Mouse (Mus musculus): ENCODE results near the gene Sphk2. TPM values are rescaled to one million over a fixed set of nuclear protein-coding genes. Genes with fewer than 3 reads are reported as not detected.

Sphk2 gene
- polyA plus RNA-seq (2012; rRNA removed) = 62.1 and 73.9 TPM in 2 replicates

DNA sequence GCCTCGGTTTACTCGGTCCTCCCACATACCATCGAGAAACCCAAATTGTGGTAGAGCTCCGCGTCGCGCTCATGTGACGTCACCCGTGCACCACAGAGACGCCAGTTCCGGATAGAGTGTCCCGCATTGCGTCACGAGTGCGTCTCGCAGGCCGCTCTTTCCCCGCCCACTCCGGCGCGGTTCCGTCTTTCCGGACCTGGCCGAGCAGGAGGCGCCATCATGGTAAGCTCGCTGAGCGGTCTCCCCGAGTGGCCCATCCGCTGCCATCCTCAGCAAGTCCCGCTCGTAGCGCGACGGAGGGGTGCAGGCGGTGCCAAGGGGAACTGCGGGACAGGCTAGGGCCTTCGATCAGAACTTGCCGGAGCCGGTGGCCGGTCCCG is at the start of gene Sphk2:
Gene Sphk2, minus strand, starts transcription at position 85 of the 380 bp plus-strand sequence.

DNA sequence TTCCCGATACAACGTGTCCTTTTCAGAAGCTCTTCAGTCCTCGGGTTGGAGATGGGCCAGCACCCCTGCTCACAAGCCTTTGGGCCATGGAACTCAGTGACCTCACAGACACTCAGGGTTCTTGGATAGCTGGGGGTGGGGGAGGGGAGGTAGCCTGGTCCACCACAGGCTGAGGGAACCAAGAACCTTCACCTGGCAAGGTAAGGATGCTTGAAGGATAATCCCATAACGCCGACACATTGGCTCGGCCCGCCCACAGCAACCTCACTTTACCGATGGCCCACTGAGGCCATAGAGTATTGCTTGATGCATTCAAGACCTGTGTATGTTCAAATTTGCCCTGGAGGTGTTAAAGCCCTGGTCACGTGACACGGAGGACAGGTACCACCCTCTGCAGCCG is 7.9 kb upstream of the Sphk2 start, which contains the start of gene Spaca4:
Gene Spaca4, minus strand, starts transcription at position 101 of the 400 bp plus-strand sequence.

DNA sequence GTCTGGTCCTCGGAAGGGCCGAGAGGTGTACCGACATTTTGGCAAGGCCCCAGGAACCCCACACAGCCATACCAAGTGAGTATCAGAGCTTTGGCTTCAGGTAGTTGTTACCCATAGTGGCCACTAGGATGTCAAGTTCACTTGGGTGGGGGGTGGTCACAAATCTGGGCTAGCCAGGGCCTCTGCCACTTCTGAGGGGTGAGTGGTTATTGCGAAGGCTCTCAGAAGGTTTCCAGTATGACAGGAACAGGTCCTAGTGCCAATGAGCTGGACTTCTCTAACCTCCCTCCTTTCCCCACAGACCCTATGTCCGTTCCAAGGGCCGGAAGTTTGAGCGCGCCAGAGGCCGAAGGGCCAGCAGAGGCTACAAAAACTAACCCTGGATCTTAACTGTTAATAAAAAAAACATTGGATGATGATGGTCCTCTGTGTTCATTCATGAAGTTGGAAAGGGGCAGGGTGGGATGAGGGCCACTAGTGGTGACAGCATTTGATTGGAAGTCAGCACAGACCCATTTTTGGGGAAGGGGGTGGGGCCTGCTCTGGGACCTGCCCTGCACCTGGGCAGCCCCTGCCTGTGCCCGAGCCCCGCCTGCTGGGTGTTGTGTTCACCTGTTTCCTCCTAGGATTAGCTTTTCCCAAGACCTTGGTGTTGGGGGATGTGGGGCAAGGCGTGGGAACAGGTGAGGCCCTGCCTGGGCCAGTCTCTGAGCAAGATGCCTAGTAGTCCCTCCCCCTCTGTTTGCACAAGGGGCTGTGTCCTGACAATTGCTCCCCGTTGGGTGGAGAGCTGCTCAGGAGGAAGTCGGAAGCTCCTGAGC is 2.8 kb upstream of the Sphk2 start, which contains the start of gene Fam83e:
Gene Fam83e, plus strand, starts transcription at position 800 of the 821 bp plus-strand sequence.

DNA sequence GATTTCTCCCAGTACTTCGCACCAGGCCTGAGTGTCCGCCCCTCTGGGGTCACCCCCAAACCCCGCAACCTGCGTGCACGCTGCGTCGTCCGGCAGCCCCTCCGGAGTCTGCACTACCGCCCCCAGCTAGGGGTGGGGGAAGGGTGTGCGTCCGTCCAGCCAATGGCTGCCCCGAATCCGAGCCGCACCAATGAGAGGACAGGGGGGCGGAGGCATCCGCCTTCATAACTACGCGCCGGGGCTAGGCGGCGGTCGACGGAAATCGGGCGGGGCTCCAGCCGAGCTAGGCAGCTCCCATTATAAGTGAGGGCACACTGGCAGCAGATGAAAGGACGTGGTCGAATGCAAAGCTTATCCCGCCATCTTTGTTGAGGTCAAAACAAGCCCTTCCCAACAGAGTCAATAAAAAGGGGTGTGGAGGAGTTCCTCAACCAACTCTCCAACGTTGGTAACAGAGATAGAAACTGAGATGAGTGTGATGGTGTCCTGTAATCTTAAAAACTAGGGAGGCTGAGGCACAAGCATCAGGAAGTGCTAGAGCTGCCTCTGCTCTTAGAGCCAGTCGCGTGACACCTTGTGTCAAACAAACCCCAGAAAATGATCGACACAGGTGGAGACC is 2.6 kb downstream of the Sphk2 start, which contains the start of gene Rpl18:
Gene Rpl18, plus strand, starts transcription at position 368 of the 619 bp plus-strand sequence.

DNA sequence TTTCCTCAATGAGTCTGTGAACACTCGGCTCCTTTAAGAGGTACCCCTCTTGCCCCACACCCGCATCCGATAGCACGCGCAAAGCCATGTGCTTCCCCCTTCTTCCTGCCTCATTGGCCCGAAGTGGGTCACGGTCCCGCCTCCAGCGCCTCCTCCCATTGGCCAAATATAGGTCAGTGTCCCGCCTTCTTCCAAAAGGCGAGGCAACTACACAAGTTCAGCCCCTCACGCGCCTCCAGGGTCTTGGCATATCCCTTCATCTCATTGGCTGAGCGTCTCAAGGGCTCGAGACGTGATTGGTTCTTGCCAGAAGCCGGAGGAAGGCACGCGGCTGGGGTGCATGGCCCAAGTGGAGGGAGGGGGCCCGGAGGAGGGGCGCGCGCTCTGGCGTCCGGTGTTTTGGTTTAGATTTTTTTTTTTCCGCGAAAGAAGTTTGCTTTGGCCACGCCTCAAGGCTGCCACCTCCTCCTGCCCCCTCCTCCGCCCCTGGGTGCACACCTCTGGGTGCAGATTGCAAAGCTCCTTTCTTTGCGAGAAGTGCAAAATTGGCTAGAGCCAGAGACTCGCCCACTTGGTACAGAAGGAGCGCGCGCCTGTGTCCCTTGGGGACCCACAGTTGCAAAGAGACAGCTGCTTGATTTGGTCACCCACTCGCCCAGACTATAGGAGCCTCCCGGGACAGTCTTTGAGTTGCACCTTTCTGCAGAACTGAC is 12.9 kb downstream of the Sphk2 start, which contains the start of gene Dbp:
Gene Dbp, plus strand, starts transcription at position 359 of the 713 bp plus-strand sequence.

DNA sequence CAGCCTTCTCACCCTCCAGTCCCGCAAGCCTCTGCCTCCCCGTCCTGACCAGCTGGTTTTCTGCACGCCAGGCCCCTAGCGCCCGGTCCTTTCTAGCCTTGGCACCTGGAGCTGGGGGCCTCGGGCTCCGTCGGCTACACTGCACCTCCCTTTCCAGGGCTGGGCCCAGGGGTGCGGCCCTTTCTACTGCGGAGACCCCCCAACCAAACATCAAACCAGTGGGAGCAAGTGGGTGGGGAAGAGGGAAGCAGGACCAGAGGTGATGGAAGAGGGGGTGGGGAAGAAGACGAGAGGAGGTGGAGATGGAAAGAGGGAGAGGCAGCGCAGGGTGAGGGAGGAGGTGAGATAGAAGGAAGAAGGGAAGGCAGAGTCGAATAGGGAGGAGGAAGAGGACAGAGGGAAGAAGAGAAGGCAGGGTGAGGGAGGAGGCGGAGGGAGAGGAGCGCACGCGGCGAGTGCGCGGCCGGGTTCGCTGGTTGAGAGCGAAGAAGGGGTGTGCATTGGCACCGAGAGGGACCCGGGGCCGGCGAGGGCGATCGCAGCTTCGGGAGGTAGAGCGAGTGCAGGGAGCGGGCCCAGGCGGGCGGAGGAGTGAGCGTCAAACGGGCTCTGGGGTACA is 18.2 kb downstream of the Sphk2 start, which contains the start of gene Car11:
Gene Car11, plus strand, starts transcription at position 321 of the 619 bp plus-strand sequence.

DNA sequence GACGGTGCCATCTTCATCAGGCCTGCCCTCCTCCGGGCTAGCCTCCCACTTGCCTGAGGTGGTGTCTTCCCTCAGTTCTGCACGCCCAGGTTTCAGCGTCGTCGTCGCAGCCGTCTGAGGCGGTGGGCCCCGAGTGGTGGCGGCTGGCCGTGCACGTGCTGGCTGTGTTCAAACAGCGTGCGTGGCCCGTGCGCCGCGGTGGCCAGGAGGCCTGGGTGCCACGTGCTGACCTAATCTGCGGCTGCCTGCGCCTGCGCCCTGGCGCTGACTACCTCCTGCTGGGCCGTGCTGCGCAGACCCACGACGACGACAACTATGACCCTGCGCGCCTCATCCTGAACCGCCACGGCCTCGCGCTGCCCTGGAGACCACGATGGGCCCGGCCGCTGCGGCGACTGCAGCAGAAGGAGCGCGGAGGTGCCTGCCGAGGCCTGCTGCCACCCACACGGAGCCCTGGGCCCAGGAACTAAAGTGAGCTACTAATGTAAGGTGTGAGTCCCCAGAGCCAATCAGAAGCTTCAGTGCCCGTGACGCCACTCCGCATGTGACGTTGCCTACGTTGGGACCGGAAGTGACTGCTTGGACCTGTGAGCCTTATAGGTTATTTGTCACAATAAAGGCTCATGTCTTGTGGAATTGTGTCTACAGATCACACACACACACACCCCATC is 23.7 kb downstream of the Sphk2 start, which contains the start of gene Sec1:
Gene Sec1, minus strand, starts transcription at position 482 of the 671 bp plus-strand sequence.

DNA sequence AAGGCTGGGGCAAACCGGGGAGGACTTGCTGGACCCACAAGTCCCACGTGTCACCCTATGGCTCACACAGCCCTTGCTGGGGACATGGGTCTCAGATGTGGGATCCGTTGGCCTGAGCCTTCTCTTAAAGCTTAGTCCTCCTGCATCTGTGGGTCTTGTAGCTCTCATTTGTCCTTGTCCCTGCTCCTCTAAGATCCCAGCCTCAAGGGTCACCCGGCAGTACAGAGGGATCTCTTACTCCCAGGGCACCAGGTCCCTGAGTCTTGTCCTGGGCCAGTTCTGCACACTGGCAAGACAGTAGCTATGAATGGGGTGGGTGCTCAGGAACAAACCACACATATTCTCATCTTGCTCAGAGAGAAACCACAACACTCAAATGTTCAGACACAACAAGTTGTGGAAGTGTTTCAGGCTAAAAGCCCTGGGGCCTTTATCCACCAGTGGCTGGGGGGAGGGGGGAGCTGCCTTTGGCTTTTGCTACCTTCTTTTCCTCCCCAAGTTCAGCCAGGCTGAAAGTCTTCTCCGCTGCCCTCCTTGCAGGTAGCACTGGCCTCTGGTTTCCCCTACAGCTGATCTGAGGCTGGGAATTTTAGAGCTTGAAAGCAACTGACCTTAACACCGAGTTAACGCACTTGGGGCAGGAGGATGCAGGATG is 34.3 kb downstream of the Sphk2 start, which contains the start of gene Ntn5:
Gene Ntn5, plus strand, starts transcription at position 627 of the 655 bp plus-strand sequence.

DNA sequence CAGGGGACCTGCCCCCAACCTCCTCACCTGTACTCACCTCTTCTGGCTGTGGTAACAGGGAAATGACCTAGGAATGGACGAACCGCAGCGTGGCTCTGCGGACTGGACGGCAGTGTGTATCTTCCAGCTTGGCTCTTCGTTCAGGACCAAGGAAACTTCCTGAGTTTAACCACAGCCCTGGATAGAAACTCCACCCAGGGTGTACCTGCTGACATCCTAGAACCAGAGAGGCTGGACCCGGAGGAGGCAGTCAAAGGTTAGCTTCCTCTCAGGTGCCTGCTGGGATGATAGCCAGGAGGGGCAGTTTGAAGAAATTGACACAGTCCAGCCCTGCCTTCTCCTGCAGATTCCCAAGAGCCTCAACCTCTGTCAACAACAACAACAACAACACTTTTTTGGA is 51.6 kb downstream of the Sphk2 start, which contains the start of gene Fut2:
Gene Fut2, minus strand, starts transcription at position 234 of the 400 bp plus-strand sequence.

Other genes with a start within 250 kb of the Sphk2 start
- 0.09 TPM in 1 of 2 replicates, not detected in the other for gene Tulp2, start 236.1 kb downstream of the Sphk2 start, polyA plus RNA-seq (2012; rRNA removed)
- not detected in 2 replicates for gene Gm45808, start 231.2 kb downstream of the Sphk2 start, polyA plus RNA-seq (2012; rRNA removed)
- 0.18 and 0.20 TPM in 2 replicates for gene Dhdh, start 229.2 kb downstream of the Sphk2 start, polyA plus RNA-seq (2012; rRNA removed)
- gene Nucb1, start 207.6 kb downstream of the Sphk2 start, polyA plus RNA-seq (2012; rRNA removed) = 280 and 281 TPM in 2 replicates
- 19.7 and 42.6 TPM in 2 replicates for gene Ppp1r15a, start 191.7 kb downstream of the Sphk2 start, polyA plus RNA-seq (2012; rRNA removed)
- gene Plekha4, start 191.7 kb downstream of the Sphk2 start, polyA plus RNA-seq (2012; rRNA removed) = 5.0 and 10.4 TPM in 2 replicates
- 7.6 and 14.6 TPM in 2 replicates for gene Hsd17b14, start 163.1 kb downstream of the Sphk2 start, polyA plus RNA-seq (2012; rRNA removed)
- 101 and 114 TPM in 2 replicates for gene Bcat2, start 147.8 kb downstream of the Sphk2 start, polyA plus RNA-seq (2012; rRNA removed)
- 0.09 TPM in 1 of 2 replicates, not detected in the other for gene Fgf21, start 102.5 kb downstream of the Sphk2 start, polyA plus RNA-seq (2012; rRNA removed)
- gene Fut1, start 100.7 kb downstream of the Sphk2 start, polyA plus RNA-seq (2012; rRNA removed) = 0.60 and 1.6 TPM in 2 replicates
- 0.11 and 0.29 TPM in 2 replicates for gene Izumo1, start 96.2 kb downstream of the Sphk2 start, polyA plus RNA-seq (2012; rRNA removed)
- 8.6 and 10.0 TPM in 2 replicates for gene Rasip1, start 90.5 kb downstream of the Sphk2 start, polyA plus RNA-seq (2012; rRNA removed)
- 2.1 and 3.5 TPM in 2 replicates for gene Mamstr, start 78.0 kb downstream of the Sphk2 start, polyA plus RNA-seq (2012; rRNA removed)
- gene Fut2, start 51.6 kb downstream of the Sphk2 start, polyA plus RNA-seq (2012; rRNA removed) = 40.4 and 57.4 TPM in 2 replicates
- 0.94 and 3.5 TPM in 2 replicates for gene Ntn5, start 34.0 kb downstream of the Sphk2 start, polyA plus RNA-seq (2012; rRNA removed)
- 0.08 and 0.23 TPM in 2 replicates for gene Sec1, start 23.6 kb downstream of the Sphk2 start, polyA plus RNA-seq (2012; rRNA removed)
- 7.3 and 11.6 TPM in 2 replicates for gene Car11, start 18.2 kb downstream of the Sphk2 start, polyA plus RNA-seq (2012; rRNA removed)
- 8.9 and 12.6 TPM in 2 replicates for gene Dbp, start 12.9 kb downstream of the Sphk2 start, polyA plus RNA-seq (2012; rRNA removed)
- gene Rpl18, start 2.5 kb downstream of the Sphk2 start, polyA plus RNA-seq (2012; rRNA removed) = 950 and 1,663 TPM in 2 replicates
- gene Fam83e, start 3.2 kb upstream of the Sphk2 start, polyA plus RNA-seq (2012; rRNA removed) = 134 and 147 TPM in 2 replicates
- not detected in 2 replicates for gene Spaca4, start 7.8 kb upstream of the Sphk2 start, polyA plus RNA-seq (2012; rRNA removed)
- gene Lmtk3, start 65.7 kb upstream of the Sphk2 start, polyA plus RNA-seq (2012; rRNA removed) = 1.4 and 2.2 TPM in 2 replicates
- gene Sult2b1, start 66.7 kb upstream of the Sphk2 start, polyA plus RNA-seq (2012; rRNA removed) = 28.3 and 35.1 TPM in 2 replicates
- gene Cyth2, start 96.6 kb upstream of the Sphk2 start, polyA plus RNA-seq (2012; rRNA removed) = 35.8 and 65.2 TPM in 2 replicates
- 0.02 and 0.05 TPM in 2 replicates for gene Kcnj14, start 106.8 kb upstream of the Sphk2 start, polyA plus RNA-seq (2012; rRNA removed)
- 7.6 TPM in 2 replicates for gene Grwd1, start 112.9 kb upstream of the Sphk2 start, polyA plus RNA-seq (2012; rRNA removed)
- gene Kdelr1, start 154.8 kb upstream of the Sphk2 start, polyA plus RNA-seq (2012; rRNA removed) = 141 and 144 TPM in 2 replicates
- gene Grin2d, start 160.4 kb upstream of the Sphk2 start, polyA plus RNA-seq (2012; rRNA removed) = 2.1 and 3.5 TPM in 2 replicates
- gene Syngr4, start 178.7 kb upstream of the Sphk2 start, polyA plus RNA-seq (2012; rRNA removed) = 0.11 and 0.23 TPM in 2 replicates
- gene Tmem143, start 178.9 kb upstream of the Sphk2 start, polyA plus RNA-seq (2012; rRNA removed) = 21.2 and 21.7 TPM in 2 replicates
- gene Emp3, start 203.4 kb upstream of the Sphk2 start, polyA plus RNA-seq (2012; rRNA removed) = 123 and 138 TPM in 2 replicates
- gene Ccdc114, start 206.1 kb upstream of the Sphk2 start, polyA plus RNA-seq (2012; rRNA removed) = 0.82 and 1.2 TPM in 2 replicates

Data from stomach, adult 2 months (tissue).